Mouse (Mus musculus): ENCODE measurements around the gene Lman2. TPM values are rescaled to one million over a fixed set of nuclear protein-coding genes. Genes with fewer than 3 reads are reported as not detected.

Lman2 gene
- polyA plus RNA-seq, 1 experiment = 64.6 TPM

DNA sequence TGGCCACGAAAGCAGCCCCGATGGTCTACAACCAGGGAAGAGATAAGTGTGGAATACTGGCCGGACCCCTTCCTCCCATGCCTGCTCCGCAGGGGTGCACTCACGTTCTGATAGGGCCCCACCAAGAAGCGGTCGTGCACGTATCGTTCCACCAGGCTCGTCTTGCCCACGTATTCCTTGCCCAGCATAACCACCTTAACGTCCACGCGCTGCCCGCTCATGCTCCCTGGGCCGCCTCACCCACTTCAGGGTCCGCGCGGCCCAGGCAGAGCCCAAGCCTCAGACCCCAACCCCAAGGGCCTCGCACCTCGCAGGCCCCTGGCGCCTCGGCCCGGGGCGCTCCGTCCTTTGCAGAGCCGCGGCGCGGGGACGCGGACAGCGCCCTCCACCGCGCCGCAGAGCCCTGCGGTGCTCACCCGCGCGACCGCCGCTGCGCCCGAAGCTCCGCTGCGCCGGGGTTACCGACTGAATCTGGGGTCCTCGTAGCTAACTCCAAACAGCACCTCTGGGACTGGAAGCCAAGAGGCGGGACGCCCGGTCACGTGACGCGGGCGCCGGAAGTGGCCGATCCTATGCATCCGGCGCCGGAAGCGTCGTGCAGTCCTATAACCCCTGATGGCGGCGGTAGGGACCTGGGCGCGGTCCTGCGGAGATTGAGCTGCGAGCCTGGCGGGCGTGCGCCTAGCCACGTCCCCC lies 41.0 kb downstream of the Lman2 start, which contains the start of gene Rab24:
TSS of gene Rab24 (minus strand) at position 513 of the 696 bp plus-strand sequence.
- TF ChIP-seq GATA1 (IDR thresholded peaks at IDR 0.05; ENCODE audit: low read length) = no peak

DNA sequence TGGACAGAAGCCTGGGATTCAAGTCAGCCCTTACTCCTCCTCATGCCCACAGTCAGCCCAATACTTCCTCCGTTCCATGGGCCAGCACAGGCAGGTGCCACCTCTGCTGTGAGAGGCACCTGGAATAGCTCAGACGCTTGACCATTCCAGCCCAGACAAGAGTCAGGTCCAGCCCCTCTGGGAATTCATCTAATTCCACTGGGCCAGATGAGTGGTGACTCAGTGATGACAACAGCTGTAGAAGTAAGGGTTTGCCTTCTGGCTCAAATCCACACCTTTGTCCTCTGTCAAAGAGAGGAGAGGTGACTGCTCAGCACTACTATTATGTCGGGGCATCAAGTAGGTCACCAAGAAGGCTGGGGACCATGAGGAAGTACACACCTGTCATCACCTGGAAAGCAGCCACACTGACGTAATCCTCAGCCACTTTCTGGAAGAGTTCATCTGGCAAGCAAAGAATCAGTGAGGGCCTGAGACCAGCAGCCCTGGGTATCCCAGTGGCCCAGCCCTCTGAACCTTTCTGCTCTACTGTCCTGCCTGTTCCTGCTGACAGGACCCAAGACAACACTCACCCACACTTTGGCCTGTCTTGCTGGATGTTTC lies 42.6 kb downstream of the Lman2 start, which contains the start of gene Prelid1:
TSS of gene Prelid1 (plus strand) at position 570 of the 603 bp plus-strand sequence.
- TF ChIP-seq GATA1 (IDR thresholded peaks at IDR 0.05; ENCODE audit: low read length) = no peak

DNA sequence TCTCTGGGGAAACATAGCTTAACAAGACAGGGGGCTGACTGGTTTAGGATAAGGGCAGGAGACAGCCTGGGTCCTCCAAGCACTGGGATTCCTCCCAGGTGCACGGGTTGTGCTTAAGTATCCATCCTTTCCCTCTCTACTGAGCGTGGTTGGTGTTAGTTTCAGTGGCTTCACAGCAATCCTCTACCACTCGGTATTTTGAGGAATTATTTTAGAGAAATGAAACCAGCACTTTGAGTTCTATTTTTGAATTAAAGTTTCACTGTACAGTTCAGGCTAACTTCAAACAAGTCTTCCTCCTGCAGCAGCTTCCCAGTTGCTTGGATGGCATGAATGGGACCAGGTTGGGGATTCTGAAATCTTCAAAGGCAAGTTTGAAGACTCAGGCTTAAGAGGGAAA lies 44.2 kb downstream of the Lman2 start:
- no peak for TF ChIP-seq GATA1 (IDR thresholded peaks at IDR 0.05; ENCODE audit: low read length)

DNA sequence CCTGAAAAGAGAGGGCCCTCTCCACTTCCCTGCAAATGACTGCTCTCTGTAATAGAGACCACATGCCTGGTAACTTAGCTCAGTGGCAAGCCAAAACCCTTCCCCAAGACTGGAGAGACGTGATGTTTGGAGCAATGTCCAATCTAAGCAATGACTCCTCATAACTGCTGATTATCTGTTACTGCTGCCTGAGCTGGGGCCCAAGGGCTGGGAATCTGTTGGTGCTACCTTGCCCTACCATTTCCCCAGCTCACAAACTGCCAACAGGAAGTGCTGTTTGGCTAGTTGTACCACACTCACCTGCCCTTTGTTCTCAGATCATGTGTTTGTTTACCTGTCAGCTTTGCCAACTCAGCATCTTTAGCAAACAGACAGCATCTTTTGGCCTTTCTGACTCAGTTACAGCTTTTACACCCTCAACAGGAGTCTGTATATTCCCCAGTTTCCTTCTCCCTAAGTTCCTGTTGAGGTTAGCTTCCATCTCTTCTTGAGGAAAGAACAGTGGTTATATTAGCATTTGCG lies 47.6 kb downstream of the Lman2 start:
- no peak for TF ChIP-seq GATA1 (IDR thresholded peaks at IDR 0.05; ENCODE audit: low read length)

DNA sequence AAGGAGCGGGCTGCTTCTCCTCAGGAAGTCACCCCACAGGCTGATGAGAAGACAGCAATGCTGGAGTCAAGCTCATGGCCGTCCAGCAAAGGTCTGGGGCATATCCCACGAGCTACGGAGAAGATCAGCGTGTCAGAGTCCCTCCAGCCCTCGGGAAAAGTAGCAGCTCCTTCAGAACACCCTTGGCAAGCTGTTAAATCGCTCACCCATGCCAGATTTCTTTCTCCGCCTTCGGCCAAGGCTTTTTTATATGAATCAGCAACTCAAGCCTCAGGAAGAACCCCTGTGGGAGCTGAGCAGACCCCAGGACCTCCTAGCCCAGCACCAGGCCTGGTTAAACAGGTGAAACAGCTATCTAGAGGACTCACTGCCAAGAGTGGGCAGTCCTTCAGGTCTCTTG lies 49.5 kb downstream of the Lman2 start:
- TF ChIP-seq GATA1 (IDR thresholded peaks at IDR 0.05; ENCODE audit: low read length) = no peak

DNA sequence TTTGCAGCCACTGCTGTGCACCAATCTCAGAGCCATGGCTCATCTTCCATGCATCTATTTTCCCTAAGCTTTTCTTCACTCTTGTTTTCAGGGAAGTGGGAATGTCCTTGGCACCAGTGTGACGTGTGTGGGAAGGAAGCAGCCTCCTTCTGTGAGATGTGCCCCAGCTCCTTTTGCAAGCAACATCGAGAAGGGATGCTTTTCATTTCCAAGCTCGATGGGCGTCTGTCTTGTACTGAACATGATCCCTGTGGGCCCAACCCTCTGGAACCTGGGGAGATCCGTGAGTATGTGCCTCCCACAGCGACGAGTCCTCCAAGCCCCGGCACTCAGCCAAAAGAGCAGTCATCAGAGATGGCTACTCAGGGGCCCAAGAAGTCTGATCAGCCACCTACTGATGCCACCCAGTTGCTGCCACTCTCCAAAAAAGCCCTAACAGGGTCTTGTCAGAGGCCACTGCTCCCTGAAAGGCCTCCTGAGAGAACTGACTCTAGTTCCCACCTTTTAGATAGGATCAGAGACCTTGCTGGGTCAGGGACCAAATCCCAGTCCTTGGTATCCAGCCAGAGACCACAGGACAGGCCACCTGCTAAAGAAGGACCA lies 50.5 kb downstream of the Lman2 start:
- no peak for TF ChIP-seq GATA1 (IDR thresholded peaks at IDR 0.05; ENCODE audit: low read length)

DNA sequence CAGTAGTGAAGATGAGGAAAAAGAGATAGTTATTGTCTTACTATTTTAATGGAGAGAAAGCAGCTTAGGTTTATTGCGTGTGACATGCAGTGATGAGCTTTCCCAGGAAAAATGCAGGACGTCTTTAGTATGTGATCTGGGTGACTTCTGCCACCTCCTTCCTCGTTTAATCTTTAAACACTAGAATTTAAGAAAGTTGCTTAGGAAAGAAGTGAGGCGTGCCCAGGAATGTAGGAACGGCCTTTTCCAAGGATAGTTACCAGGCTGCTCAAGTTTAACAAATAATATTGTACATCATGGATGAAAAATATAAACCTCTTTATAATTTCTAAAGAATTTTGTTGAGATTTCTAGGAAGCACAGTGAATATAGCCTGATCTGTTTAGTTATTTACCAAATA lies 61.7 kb downstream of the Lman2 start:
- no peak for TF ChIP-seq GATA1 (IDR thresholded peaks at IDR 0.05; ENCODE audit: low read length)

DNA sequence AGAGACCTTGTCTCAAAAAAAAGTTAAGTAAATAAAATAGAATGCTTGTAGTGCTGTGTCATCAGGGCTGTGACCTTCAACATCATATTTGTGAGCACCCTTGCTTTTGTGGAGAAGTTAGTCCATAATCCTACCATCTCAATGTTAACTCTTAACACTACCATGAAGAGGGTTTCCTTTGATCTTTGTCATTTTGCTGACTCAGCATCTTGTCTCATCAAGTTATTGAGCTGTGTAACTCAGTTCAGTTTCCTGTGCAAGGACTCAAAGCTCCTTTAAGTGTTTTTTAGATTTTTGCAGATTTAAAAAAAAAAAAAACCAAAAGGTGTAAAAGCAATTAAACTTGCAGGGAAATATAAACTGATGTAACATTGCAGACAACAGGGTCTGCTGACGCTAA lies 65.8 kb downstream of the Lman2 start:
- TF ChIP-seq GATA1 (IDR thresholded peaks at IDR 0.05; ENCODE audit: low read length) = no peak

Other genes starting within 250 kb of the Lman2 start
- gene Gm17617, start 229.2 kb downstream of the Lman2 start, polyA plus RNA-seq (2012) = not detected in 2 replicates
- not detected in 2 replicates for gene Fgfr4, start 210.1 kb downstream of the Lman2 start, polyA plus RNA-seq (2012)
- 13.7 and 14.1 TPM in 2 replicates for gene Nsd1, start 153.0 kb downstream of the Lman2 start, polyA plus RNA-seq (2012)
- gene Prelid1, start 42.3 kb downstream of the Lman2 start, polyA plus RNA-seq (2012) = 485 and 727 TPM in 2 replicates
- 107 and 132 TPM in 2 replicates for gene Rab24, start 40.8 kb downstream of the Lman2 start, polyA plus RNA-seq (2012)
- gene Mxd3, start 33.0 kb downstream of the Lman2 start, polyA plus RNA-seq (2012) = 10.1 and 10.8 TPM in 2 replicates
- 3.2 and 3.4 TPM in 2 replicates for gene Rgs14, start 6.9 kb upstream of the Lman2 start, polyA plus RNA-seq (2012)
- not detected in 2 replicates for gene Slc34a1, start 35.4 kb upstream of the Lman2 start, polyA plus RNA-seq (2012)
- not detected in 2 replicates for gene Pfn3, start 52.4 kb upstream of the Lman2 start, polyA plus RNA-seq (2012)
- not detected in 2 replicates for gene F12, start 64.0 kb upstream of the Lman2 start, polyA plus RNA-seq (2012)
- gene Grk6, start 82.3 kb upstream of the Lman2 start, polyA plus RNA-seq (2012) = 82.8 and 89.1 TPM in 2 replicates
- gene Prr7, start 101.5 kb upstream of the Lman2 start, polyA plus RNA-seq (2012) = 4.6 and 6.8 TPM in 2 replicates
- gene Dbn1, start 125.3 kb upstream of the Lman2 start, polyA plus RNA-seq (2012) = 0.03 TPM in 1 of 2 replicates, not detected in the other
- 65.8 and 78.9 TPM in 2 replicates for gene Pdlim7, start 150.9 kb upstream of the Lman2 start, polyA plus RNA-seq (2012)
- 1.1 and 1.3 TPM in 2 replicates for gene Dok3, start 166.5 kb upstream of the Lman2 start, polyA plus RNA-seq (2012)
- gene Ddx41, start 173.9 kb upstream of the Lman2 start, polyA plus RNA-seq (2012) = 82.6 and 88.1 TPM in 2 replicates
- gene Fam193b, start 208.3 kb upstream of the Lman2 start, polyA plus RNA-seq (2012) = 47.5 and 48.5 TPM in 2 replicates
- gene Tmed9, start 210.9 kb upstream of the Lman2 start, polyA plus RNA-seq (2012) = 180 and 194 TPM in 2 replicates
- 21.0 and 22.2 TPM in 2 replicates for gene B4galt7, start 237.1 kb upstream of the Lman2 start, polyA plus RNA-seq (2012)